Comparison of ENCODE assay signal across 8 mouse cellular contexts in the genomic region with DNA sequence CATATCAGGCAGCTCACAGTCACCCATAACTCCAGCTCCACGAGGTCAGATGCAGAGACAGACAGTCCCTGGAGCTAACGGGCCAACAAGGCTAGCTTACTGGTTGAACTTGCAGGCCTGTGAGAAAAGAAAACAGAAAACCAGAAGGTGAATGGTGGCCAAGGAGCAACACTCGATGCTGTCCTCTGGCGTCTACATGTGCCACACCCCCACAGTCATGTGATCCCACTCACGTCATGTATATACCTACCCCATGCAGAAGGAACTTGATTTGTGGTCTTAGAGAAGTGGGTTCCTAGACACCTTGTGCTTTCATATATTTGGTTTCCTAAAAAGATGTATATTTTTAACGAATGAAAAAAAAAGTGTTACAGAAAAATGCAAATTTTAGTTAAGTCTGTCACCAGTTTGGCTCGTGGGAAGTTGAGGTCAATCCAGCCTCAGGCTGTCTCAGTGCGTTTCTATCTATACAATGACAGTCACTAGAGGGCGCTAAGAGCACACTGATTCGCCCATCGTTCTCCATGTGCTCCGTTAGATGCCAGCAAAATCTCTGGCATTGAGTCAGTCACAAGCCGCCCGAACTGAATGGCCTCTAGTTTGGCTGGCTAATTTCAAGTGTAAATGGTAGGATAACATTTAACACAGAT. TPM values are rescaled to one million over a fixed set of nuclear protein-coding genes. Genes with fewer than 3 reads are reported as not detected.
DNase-seq lines count a peak whose midpoint lies in the region; ATAC-seq lines count a peak whose summit lies in the region.

No protein-coding gene starts in this region.

- ATAC-seq in limb, embryonic 11.5 days (ENCODE audit: insufficient number of reproducible peaks, low FRiP score, low TSS enrichment, low read depth) = 0 out of 2 replicates have a peak, but pooled peaks have one; percentile 67
- peak; percentile 83 for ATAC-seq in midbrain, embryonic 13.5 days

- no peak overlapping the region for H3K27ac ChIP-seq in embryonic facial prominence, embryonic 10.5 days (replicated peaks)
- H3K27ac ChIP-seq in limb, embryonic 11.5 days (replicated peaks; ENCODE audit: low read depth, low read length) = no peak overlapping the region
- no peak overlapping the region for H3K27ac ChIP-seq in midbrain, embryonic 13.5 days

- peaks cover 12% of the 10 kb centered on the region for H3K4me1 ChIP-seq in embryonic facial prominence, embryonic 10.5 days
- peaks cover 4% of the 10 kb centered on the region; the same call in 1 of the 2 replicates for H3K4me1 ChIP-seq in limb, embryonic 11.5 days (ENCODE audit: control insufficient read depth, insufficient read depth, low read length)
- H3K4me1 ChIP-seq in midbrain, embryonic 13.5 days (replicated peaks) = peaks cover 14% of the 10 kb centered on the region

- 15% methylated on average over 14 of the region's 14 CpGs for WGBS in embryonic facial prominence, embryonic 10.5 days
- 14% methylated on average over 14 of the region's 14 CpGs for WGBS in limb, embryonic 11.5 days
- 16% methylated on average over 14 of the region's 14 CpGs for WGBS in midbrain, embryonic 13.5 days

- H3K4me3 ChIP-seq in embryonic facial prominence, embryonic 10.5 days = no peak overlapping the region
- no peak overlapping the region for H3K4me3 ChIP-seq in limb, embryonic 11.5 days (ENCODE audit: low read depth, low read length)
- H3K4me3 ChIP-seq in midbrain, embryonic 13.5 days (replicated peaks) = no peak overlapping the region

- no peak overlapping the region for H3K4me2 ChIP-seq in limb, embryonic 11.5 days (ENCODE audit: low read depth, severe bottlenecking)
- H3K4me2 ChIP-seq in midbrain, embryonic 13.5 days (replicated peaks) = peak overlapping the region; percentile 23; the same call in 1 of the 2 replicates

- H3K9ac ChIP-seq in limb, embryonic 11.5 days (ENCODE audit: low read length) = no peak overlapping the region
- H3K9ac ChIP-seq in midbrain, embryonic 13.5 days (replicated peaks) = no peak overlapping the region

- no peaks in the 10 kb centered on the region for H3K9me3 ChIP-seq in embryonic facial prominence, embryonic 10.5 days
- H3K9me3 ChIP-seq in limb, embryonic 11.5 days (ENCODE audit: control insufficient read depth, low read length) = no peaks in the 10 kb centered on the region
- no peaks in the 10 kb centered on the region for H3K9me3 ChIP-seq in midbrain, embryonic 13.5 days

- peak; percentile 85 for DNase-seq in A20 (ENCODE audit: low read depth, low spot score)
- peak; percentile 77 for DNase-seq in adrenal gland, adult 2 months
- DNase-seq in embryonic facial prominence, embryonic 10.5 days (ENCODE audit: low spot score) = peak; percentile 76
- DNase-seq in heart, adult 11 months = peak; percentile 96
- peak; percentile 53 for DNase-seq in kidney, adult 11 months
- peak; percentile 83 for DNase-seq in limb, embryonic 11.5 days (ENCODE audit: low spot score)
- DNase-seq in splenic B cell, adult 2 months (ENCODE audit: low read depth, low spot score) = peak; percentile 87

- peaks cover 43% of the 10 kb centered on the region for H3K27me3 ChIP-seq in embryonic facial prominence, embryonic 10.5 days (replicated peaks; ENCODE audit: low read depth, poor library complexity, severe bottlenecking)
- H3K27me3 ChIP-seq in limb, embryonic 11.5 days (ENCODE audit: control insufficient read depth, insufficient read depth, low read length) = 0 out of 2 replicates have a peak, but pooled peaks cover 7% of the 10 kb centered on the region
- H3K27me3 ChIP-seq in midbrain, embryonic 13.5 days = peaks cover 29% of the 10 kb centered on the region
- no peaks in the 10 kb centered on the region; the same call in 1 of the 2 replicates for H3K27me3 ChIP-seq in splenic B cell, adult 2 months (ENCODE audit: control insufficient read depth, insufficient read depth, low read length, poor library complexity, severe bottlenecking)

- no peaks in the 10 kb centered on the region for H3K36me3 ChIP-seq in embryonic facial prominence, embryonic 10.5 days (replicated peaks)
- H3K36me3 ChIP-seq in limb, embryonic 11.5 days (ENCODE audit: control insufficient read depth, insufficient read depth, low read length) = no peaks in the 10 kb centered on the region
- no peaks in the 10 kb centered on the region for H3K36me3 ChIP-seq in midbrain, embryonic 13.5 days
- no peaks in the 10 kb centered on the region for H3K36me3 ChIP-seq in splenic B cell, adult 2 months (ENCODE audit: control insufficient read depth, insufficient read depth, low read length, poor library complexity, severe bottlenecking)

RNA-seq across cellular contexts. Expression of gene Cldn11, which starts 4.0 kb away (rescaled TPM):
- 10 to 100 TPM in 1 of 2 experiments, 1 to 10 TPM in 1; 7.6 to 16.5 TPM for total RNA-seq in adrenal gland, adult 2 months (2021)
- polyA plus RNA-seq in adrenal gland, adult 2 months (2012; rRNA removed) = 11.5 and 15.0 TPM in 2 replicates
- polyA plus RNA-seq in embryonic facial prominence, embryonic 10.5 days (2016; fragmentation: Nextera tagmentation; extraction: Ambion mirVana) = 11.2 and 19.4 TPM in 2 replicates
- polyA plus RNA-seq in limb, embryonic 11.5 days (2014; fragmentation: Nextera tagmentation; extraction: Ambion mirVana) = 4.5 and 4.9 TPM in 2 replicates
- polyA plus RNA-seq in midbrain, embryonic 13.5 days (2015; fragmentation: Nextera tagmentation; extraction: Ambion mirVana) = 43.4 and 47.0 TPM in 2 replicates

RNA-seq across cellular contexts. Expression of gene Skil, which starts 50.9 kb away (rescaled TPM):
- total RNA-seq in adrenal gland, adult 2 months (2021) = 10 to 100 TPM; 36.2 to 36.9 TPM
- polyA plus RNA-seq in adrenal gland, adult 2 months (2012; rRNA removed) = 2.0 and 2.1 TPM in 2 replicates
- 32.5 and 33.6 TPM in 2 replicates for polyA plus RNA-seq in embryonic facial prominence, embryonic 10.5 days (2016; fragmentation: Nextera tagmentation; extraction: Ambion mirVana)
- polyA plus RNA-seq in limb, embryonic 11.5 days (2014; fragmentation: Nextera tagmentation; extraction: Ambion mirVana) = 33.5 and 34.5 TPM in 2 replicates
- polyA plus RNA-seq in midbrain, embryonic 13.5 days (2015; fragmentation: Nextera tagmentation; extraction: Ambion mirVana) = 36.8 and 41.1 TPM in 2 replicates

Comparison
In these comparisons a context has a peak if more than half of its experiments do, and no peak if none do; other contexts are left out.
1. RNA of gene Skil, which starts 50.9 kb away (polyA plus RNA-seq): 36.8 to 41.1 TPM in midbrain, embryonic 13.5 days, 33.5 to 34.5 TPM in limb, embryonic 11.5 days and 32.5 to 33.6 TPM in embryonic facial prominence, embryonic 10.5 days; 2.0 to 2.1 TPM in adrenal gland, adult 2 months; every median in the first group is over 10 times any median in the second.
2. Peak in every context shown above with its lines, with median percentiles within 50 percentile points of each other: DNase-seq.